In genomic region chr7:105728701-105729428, GRCm38 (mm10) we compare ENCODE assay signal across 12 mouse cellular contexts. TPM values are rescaled to one million over a fixed set of nuclear protein-coding genes. Genes with fewer than 3 reads are reported as not detected.
A peak's percentile ranks its signal among the peaks of the same experiment; 100 is the strongest.
DNase-seq lines count a peak whose midpoint lies in the region; ATAC-seq and TF ChIP-seq lines count a peak whose summit lies in the region.
"Had no signal": no experiment of that assay in that cellular context is flagged by ENCODE, and none has a peak within 500 bp of the region (broad histone marks: within the 10 kb centered on the region; RNA-seq: fewer than 3 reads in every experiment).

No protein-coding gene starts in this region.

- intact Hi-C loops in left cerebral cortex, postnatal 4 days (cut with DNase I): no loop called here

- no peak overlapping the region for H3K9ac ChIP-seq in kidney, embryonic 16.5 days (replicated peaks; ENCODE audit: low read length)
- H3K9ac ChIP-seq: limb, embryonic 12.5 days had no signal

- H3K27me3 ChIP-seq in kidney, adult 2 months (replicated peaks; ENCODE audit: control insufficient read depth, insufficient read depth, low read length): no peaks in the 10 kb centered on the region
- no peaks in the 10 kb centered on the region for H3K27me3 ChIP-seq in kidney, embryonic 16.5 days (ENCODE audit: insufficient read depth, low read length)
- H3K27me3 ChIP-seq: limb, embryonic 12.5 days had no signal

- no peak overlapping the region for H3K4me2 ChIP-seq in kidney, embryonic 16.5 days (replicated peaks; ENCODE audit: low read depth, low read length)
- H3K4me2 ChIP-seq: limb, embryonic 12.5 days had no signal

- no peak overlapping the region for H3K4me3 ChIP-seq in kidney, adult 2 months (ENCODE audit: insufficient read depth, low read depth, low read length)
- H3K4me3 ChIP-seq in kidney, embryonic 16.5 days (ENCODE audit: low read length): no peak overlapping the region
- H3K4me3 ChIP-seq: limb, embryonic 12.5 days had no signal

- DNase-seq in adrenal gland, adult (ENCODE audit: inconsistent age in 2 of 2, low spot score in 1 of 2): peak; percentile 32 to 51
- DNase-seq in adrenal gland, adult 8-10 months: no peak
- peak; percentile 30 for DNase-seq in kidney, adult 2 months
- DNase-seq in right cerebral cortex, adult 18-20 months: peak; percentile 63
- no peak for DNase-seq in right cerebral cortex, postnatal 36 days (ENCODE audit: low spot score in 2 of 2)
- DNase-seq in ovary, postnatal 14 days (ENCODE audit: low spot score): no peak
- no peak for DNase-seq in left cerebral cortex, postnatal 4 days
- DNase-seq: cerebellum, postnatal 25 days; thymus, postnatal 36 days had no signal

- no peak for ATAC-seq in kidney, embryonic 16.5 days (ENCODE audit: low FRiP score, low TSS enrichment)

- H3K4me1 ChIP-seq in kidney, adult 2 months (ENCODE audit: control insufficient read depth, insufficient read depth, low read length): no peaks in the 10 kb centered on the region
- H3K4me1 ChIP-seq in kidney, embryonic 16.5 days (ENCODE audit: insufficient read depth, low read length): no peaks in the 10 kb centered on the region
- H3K4me1 ChIP-seq: limb, embryonic 12.5 days had no signal

- no peaks in the 10 kb centered on the region for H3K9me3 ChIP-seq in kidney, embryonic 16.5 days (ENCODE audit: low read length)
- H3K9me3 ChIP-seq: limb, embryonic 12.5 days had no signal

- TF ChIP-seq POLR2A in kidney, adult 2 months (IDR thresholded peaks at IDR 0.05; ENCODE audit: low read depth, low read length): no peak

- peaks cover 1% of the 10 kb centered on the region; the same call in 1 of the 2 replicates for H3K36me3 ChIP-seq in kidney, adult 2 months (ENCODE audit: control insufficient read depth, insufficient read depth, low read length)
- H3K36me3 ChIP-seq in kidney, embryonic 16.5 days (ENCODE audit: insufficient read depth, low read length): peaks cover 42% of the 10 kb centered on the region

- 61% methylated on average over 6 of the region's 6 CpGs for WGBS in kidney, adult 2 months
- WGBS in kidney, embryonic 16.5 days: 79% methylated on average over 6 of the region's 6 CpGs

- TF ChIP-seq CTCF in kidney, adult 2 months (conservative IDR thresholded peaks at IDR 0.05; ENCODE audit: insufficient read depth, insufficient read length, low read depth, low read length): no peak

- no peak overlapping the region for H3K27ac ChIP-seq in kidney, adult 2 months (ENCODE audit: insufficient read depth, low read depth, low read length)
- no peak overlapping the region for H3K27ac ChIP-seq in kidney, embryonic 16.5 days (ENCODE audit: low read length)
- H3K27ac ChIP-seq: limb, embryonic 12.5 days had no signal

RNA-seq across cellular contexts. Expression of gene Ilk, which starts 7.5 kb away (rescaled TPM):
- 100 to 1,000 TPM; 127 to 155 (median 137) TPM for total RNA-seq in adrenal gland, adult 8-10 months (2022)
- 128 and 137 TPM in 2 replicates for polyA plus RNA-seq in kidney, adult 2 months (2012; rRNA removed)
- 377 and 439 TPM in 2 replicates for polyA plus RNA-seq in kidney, embryonic 16.5 days (2015; fragmentation: Nextera tagmentation; extraction: Ambion mirVana)
- 100 to 1,000 TPM; 113 to 114 TPM for total RNA-seq in left cerebral cortex, postnatal 4 days (2021)

RNA-seq across cellular contexts. Expression of gene Rrp8, which starts 8.3 kb away (rescaled TPM):
- 10 to 100 TPM; 18.3 to 29.6 (median 22.0) TPM for total RNA-seq in adrenal gland, adult 8-10 months (2022)
- 7.5 TPM in 2 replicates for polyA plus RNA-seq in kidney, adult 2 months (2012; rRNA removed)
- 42.9 TPM in 2 replicates for polyA plus RNA-seq in kidney, embryonic 16.5 days (2015; fragmentation: Nextera tagmentation; extraction: Ambion mirVana)
- 10 to 100 TPM; 11.3 to 13.9 TPM for total RNA-seq in left cerebral cortex, postnatal 4 days (2021)

RNA-seq across cellular contexts. Expression of gene Taf10, which starts 15.3 kb away (rescaled TPM):
- 100 to 1,000 TPM; 198 to 224 (median 207) TPM for total RNA-seq in adrenal gland, adult 8-10 months (2022)
- polyA plus RNA-seq in kidney, adult 2 months (2012; rRNA removed): 423 and 437 TPM in 2 replicates
- polyA plus RNA-seq in kidney, embryonic 16.5 days (2015; fragmentation: Nextera tagmentation; extraction: Ambion mirVana): 107 and 121 TPM in 2 replicates
- total RNA-seq in left cerebral cortex, postnatal 4 days (2021): 100 to 1,000 TPM; 109 to 110 TPM

RNA-seq across cellular contexts. Expression of gene Tpp1, which starts 23.2 kb away (rescaled TPM):
- total RNA-seq in adrenal gland, adult 8-10 months (2022): 100 to 1,000 TPM; 121 to 139 (median 132) TPM
- polyA plus RNA-seq in kidney, adult 2 months (2012; rRNA removed): 251 and 309 TPM in 2 replicates
- polyA plus RNA-seq in kidney, embryonic 16.5 days (2015; fragmentation: Nextera tagmentation; extraction: Ambion mirVana): 120 and 123 TPM in 2 replicates
- 10 to 100 TPM; 16.0 to 24.7 TPM for total RNA-seq in left cerebral cortex, postnatal 4 days (2021)

RNA-seq across cellular contexts. Expression of gene Dchs1, which starts 58.6 kb away (rescaled TPM):
- total RNA-seq in adrenal gland, adult 8-10 months (2022): 1 to 10 TPM; 7.4 to 9.8 (median 8.7) TPM
- 5.9 and 7.1 TPM in 2 replicates for polyA plus RNA-seq in kidney, adult 2 months (2012; rRNA removed)
- polyA plus RNA-seq in kidney, embryonic 16.5 days (2015; fragmentation: Nextera tagmentation; extraction: Ambion mirVana): 10.4 and 10.5 TPM in 2 replicates
- total RNA-seq in left cerebral cortex, postnatal 4 days (2021): 10 to 100 TPM; 84.6 to 90.6 TPM
- total RNA-seq: neutrophil, adult 5-6 weeks had no signal

Comparison
In these comparisons a context has a peak if more than half of its experiments do, and no peak if none do; other contexts are left out.
1. DNase-seq: peak in adrenal gland, adult (2 of 2), kidney, adult 2 months (single experiment) and right cerebral cortex, adult 18-20 months (single experiment); none in adrenal gland, adult 8-10 months (single experiment), right cerebral cortex, postnatal 36 days (0 of 2), ovary, postnatal 14 days (single experiment) and left cerebral cortex, postnatal 4 days (single experiment).